Mouse (Mus musculus): ENCODE results near the gene B4galt4. TPM values are rescaled to one million over a fixed set of nuclear protein-coding genes. Genes with fewer than 3 reads are reported as not detected.

Gene B4galt4
- polyA plus RNA-seq (2015; fragmentation: Nextera tagmentation; extraction: Ambion mirVana) = 2.6 and 2.9 TPM in 2 replicates

DNA sequence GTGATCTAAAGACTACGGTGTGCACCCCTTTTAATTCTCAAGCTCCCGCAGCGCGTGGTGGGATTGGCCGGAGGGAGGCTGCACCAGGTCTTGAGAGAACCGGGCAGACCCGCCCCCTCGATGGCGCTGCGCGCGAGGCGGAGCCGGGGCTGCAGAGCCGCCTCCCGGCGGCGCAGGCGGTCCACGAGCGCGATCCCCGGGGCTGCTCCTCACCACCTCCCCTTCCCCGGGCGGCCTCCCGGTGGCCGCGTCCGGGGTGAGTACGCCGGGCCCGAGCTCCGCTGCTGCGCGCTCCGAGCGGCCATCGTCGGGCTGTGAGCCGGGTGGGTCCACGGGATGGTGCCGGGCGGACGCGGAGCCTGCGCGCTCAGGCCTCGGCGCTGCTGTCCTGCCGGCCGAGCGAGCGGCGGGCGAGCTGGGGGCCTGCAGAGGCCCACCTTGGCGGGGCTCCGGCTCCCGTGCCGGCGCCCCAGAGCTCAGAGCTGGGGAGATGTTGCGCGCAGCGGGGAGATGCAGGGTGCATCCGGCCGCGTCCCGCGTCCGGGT lies at the start of gene B4galt4:
B4galt4 (plus strand) TSS at position 152 of the 546 bp plus-strand sequence.
- WGBS (ENCODE audit: insufficient replicate concordance) = under 1% methylated on average over 69 of the region's 69 CpGs
- Histone ChIP-seq H3K9me3 (replicated peaks; ENCODE audit: control insufficient read depth, low read length) (no peaks in the 10 kb centered on the region), H3K4me3 (ENCODE audit: low read depth, low read length) (peak within 1 kb of the TSS; percentile 55), H3K36me3 (ENCODE audit: control insufficient read depth, insufficient read depth) (no peaks in the 10 kb centered on the region), H3K4me2 (ENCODE audit: low read depth, low read length) (peak within 1 kb of the TSS; percentile 53), H3K4me1 (ENCODE audit: control insufficient read depth, low read depth, low read length) (no peaks in the 10 kb centered on the region), H3K27me3 (ENCODE audit: control insufficient read depth, insufficient read depth, low read depth, low read length) (peaks cover 32% of the 10 kb centered on the region), H3K9ac (ENCODE audit: low read depth, low read length) (no peak within 1 kb of the TSS), H3K27ac (ENCODE audit: low read length) (no peak within 1 kb of the TSS)
- ATAC-seq (ENCODE audit: low read depth) = peak; percentile 54

GRCm38 (mm10) chr16:38694906-38695540 lies 47.0 kb upstream of the B4galt4 start:
- Histone ChIP-seq H3K9ac (ENCODE audit: low read depth, low read length) (no peak overlapping the region), H3K9me3 (replicated peaks; ENCODE audit: control insufficient read depth, low read length) (no peaks in the 10 kb centered on the region), H3K4me3 (ENCODE audit: low read depth, low read length) (no peak overlapping the region), H3K4me1 (ENCODE audit: control insufficient read depth, low read depth, low read length) (no peaks in the 10 kb centered on the region), H3K27ac (ENCODE audit: low read length) (no peak overlapping the region), H3K36me3 (ENCODE audit: control insufficient read depth, insufficient read depth) (no peaks in the 10 kb centered on the region), H3K4me2 (ENCODE audit: low read depth, low read length) (no peak overlapping the region), H3K27me3 (ENCODE audit: control insufficient read depth, insufficient read depth, low read depth, low read length) (no peaks in the 10 kb centered on the region)
- ATAC-seq (ENCODE audit: low read depth) = no peak
- WGBS (ENCODE audit: insufficient replicate concordance) = 55% methylated on average over 6 of the region's 6 CpGs

GRCm38 (mm10) chr16:38695557-38695956 lies 46.5 kb upstream of the B4galt4 start:
- no peak for ATAC-seq (ENCODE audit: low read depth)
- Histone ChIP-seq H3K9ac (ENCODE audit: low read depth, low read length) (no peak overlapping the region), H3K4me3 (ENCODE audit: low read depth, low read length) (no peak overlapping the region), H3K4me2 (ENCODE audit: low read depth, low read length) (no peak overlapping the region), H3K9me3 (replicated peaks; ENCODE audit: control insufficient read depth, low read length) (no peaks in the 10 kb centered on the region), H3K27me3 (ENCODE audit: control insufficient read depth, insufficient read depth, low read depth, low read length) (no peaks in the 10 kb centered on the region), H3K36me3 (ENCODE audit: control insufficient read depth, insufficient read depth) (no peaks in the 10 kb centered on the region), H3K27ac (ENCODE audit: low read length) (no peak overlapping the region), H3K4me1 (ENCODE audit: control insufficient read depth, low read depth, low read length) (no peaks in the 10 kb centered on the region)
- 59% methylated on average over 5 of the region's 5 CpGs for WGBS (ENCODE audit: insufficient replicate concordance)

GRCm38 (mm10) chr16:38697611-38698010 lies 44.5 kb upstream of the B4galt4 start:
- Histone ChIP-seq H3K4me2 (ENCODE audit: low read depth, low read length) (no peak overlapping the region), H3K36me3 (ENCODE audit: control insufficient read depth, insufficient read depth) (no peaks in the 10 kb centered on the region), H3K4me3 (ENCODE audit: low read depth, low read length) (no peak overlapping the region), H3K9me3 (replicated peaks; ENCODE audit: control insufficient read depth, low read length) (no peaks in the 10 kb centered on the region), H3K9ac (ENCODE audit: low read depth, low read length) (no peak overlapping the region), H3K27ac (ENCODE audit: low read length) (no peak overlapping the region), H3K27me3 (ENCODE audit: control insufficient read depth, insufficient read depth, low read depth, low read length) (no peaks in the 10 kb centered on the region), H3K4me1 (ENCODE audit: control insufficient read depth, low read depth, low read length) (no peaks in the 10 kb centered on the region)
- no peak for ATAC-seq (ENCODE audit: low read depth)
- 67% methylated on average over 5 of the region's 5 CpGs for WGBS (ENCODE audit: insufficient replicate concordance)

GRCm38 (mm10) chr16:38700392-38701162 lies 41.5 kb upstream of the B4galt4 start:
- Histone ChIP-seq H3K27ac (ENCODE audit: low read length) (no peak overlapping the region), H3K9ac (ENCODE audit: low read depth, low read length) (no peak overlapping the region), H3K9me3 (replicated peaks; ENCODE audit: control insufficient read depth, low read length) (no peaks in the 10 kb centered on the region), H3K36me3 (ENCODE audit: control insufficient read depth, insufficient read depth) (no peaks in the 10 kb centered on the region), H3K4me2 (ENCODE audit: low read depth, low read length) (no peak overlapping the region), H3K4me3 (ENCODE audit: low read depth, low read length) (no peak overlapping the region), H3K27me3 (ENCODE audit: control insufficient read depth, insufficient read depth, low read depth, low read length) (peaks cover 2% of the 10 kb centered on the region; the same call in 1 of the 2 replicates), H3K4me1 (ENCODE audit: control insufficient read depth, low read depth, low read length) (no peaks in the 10 kb centered on the region)
- ATAC-seq (ENCODE audit: low read depth) = no peak
- 51% methylated on average over 16 of the region's 16 CpGs for WGBS (ENCODE audit: insufficient replicate concordance)

- H3K4me1 ChIP-seq (ENCODE audit: control insufficient read depth, low read depth, low read length) = no peaks in the 10 kb centered on the region
- no peak for ATAC-seq (ENCODE audit: low read depth)
- H3K4me2 ChIP-seq (ENCODE audit: low read depth, low read length) = 0 out of 2 replicates have a peak overlapping the region, but pooled peaks have one; percentile 7
- no peaks in the 10 kb centered on the region for H3K36me3 ChIP-seq (ENCODE audit: control insufficient read depth, insufficient read depth)
- peaks cover 4% of the 10 kb centered on the region for H3K27me3 ChIP-seq (ENCODE audit: control insufficient read depth, insufficient read depth, low read depth, low read length)
- H3K9me3 ChIP-seq (replicated peaks; ENCODE audit: control insufficient read depth, low read length) = no peaks in the 10 kb centered on the region
- H3K9ac ChIP-seq (ENCODE audit: low read depth, low read length) = no peak overlapping the region
- H3K4me3 ChIP-seq (ENCODE audit: low read depth, low read length) = no peak overlapping the region
- no peak overlapping the region for H3K27ac ChIP-seq (ENCODE audit: low read length)
- 17% methylated on average over 9 of the region's 9 CpGs for WGBS (ENCODE audit: insufficient replicate concordance)
Observed at GRCm38 (mm10) chr16:38701492-38702185, 40.4 kb upstream of the B4galt4 start.

- 50% methylated on average over 3 of the region's 3 CpGs for WGBS (ENCODE audit: insufficient replicate concordance)
- ATAC-seq (ENCODE audit: low read depth) = no peak
- no peak overlapping the region for H3K4me2 ChIP-seq (ENCODE audit: low read depth, low read length)
Observed at GRCm38 (mm10) chr16:38702316-38702715, 39.7 kb upstream of the B4galt4 start.

DNA sequence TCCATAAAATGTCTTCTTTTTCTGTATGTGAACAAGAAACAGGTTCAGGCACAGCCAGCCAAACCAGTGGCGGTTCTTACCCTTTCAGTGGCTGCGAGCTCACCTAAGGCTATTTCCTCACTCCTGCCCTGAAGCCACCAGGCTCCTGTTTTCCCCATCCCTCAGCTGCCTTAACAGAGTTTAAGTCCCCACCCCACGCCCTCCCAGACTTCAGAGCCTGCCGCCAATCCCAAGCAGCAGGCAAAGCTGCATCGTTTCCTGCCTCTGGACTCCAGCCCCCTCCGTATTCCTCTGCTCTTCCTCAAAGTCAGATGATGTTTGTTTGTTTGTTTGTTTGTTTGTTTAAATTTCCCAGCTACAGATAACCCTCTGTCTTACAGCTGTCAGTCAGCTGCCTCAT lies 38.6 kb upstream of the B4galt4 start:
- H3K9me3 ChIP-seq (replicated peaks; ENCODE audit: control insufficient read depth, low read length) = no peaks in the 10 kb centered on the region
- H3K27me3 ChIP-seq (ENCODE audit: control insufficient read depth, insufficient read depth, low read depth, low read length) = peaks cover 6% of the 10 kb centered on the region
- no peaks in the 10 kb centered on the region for H3K36me3 ChIP-seq (ENCODE audit: control insufficient read depth, insufficient read depth)
- H3K4me2 ChIP-seq (ENCODE audit: low read depth, low read length) = no peak overlapping the region
- H3K4me3 ChIP-seq (ENCODE audit: low read depth, low read length) = no peak overlapping the region
- WGBS (ENCODE audit: insufficient replicate concordance) = 53% methylated on average over 6 of the region's 6 CpGs
- no peak overlapping the region for H3K27ac ChIP-seq (ENCODE audit: low read length)
- no peaks in the 10 kb centered on the region for H3K4me1 ChIP-seq (ENCODE audit: control insufficient read depth, low read depth, low read length)
- no peak for ATAC-seq (ENCODE audit: low read depth)
- H3K9ac ChIP-seq (ENCODE audit: low read depth, low read length) = no peak overlapping the region

More at GRCm38 (mm10) chr16:38702316-38702715, 39.7 kb upstream of the B4galt4 start:
- no peaks in the 10 kb centered on the region for H3K9me3 ChIP-seq (replicated peaks; ENCODE audit: control insufficient read depth, low read length)
- H3K4me3 ChIP-seq (ENCODE audit: low read depth, low read length) = no peak overlapping the region
- H3K4me1 ChIP-seq (ENCODE audit: control insufficient read depth, low read depth, low read length) = no peaks in the 10 kb centered on the region
- H3K9ac ChIP-seq (ENCODE audit: low read depth, low read length) = no peak overlapping the region
- H3K36me3 ChIP-seq (ENCODE audit: control insufficient read depth, insufficient read depth) = no peaks in the 10 kb centered on the region
- H3K27ac ChIP-seq (ENCODE audit: low read length) = no peak overlapping the region
- H3K27me3 ChIP-seq (ENCODE audit: control insufficient read depth, insufficient read depth, low read depth, low read length) = peaks cover 6% of the 10 kb centered on the region
